Mouse (Mus musculus): Measurements from ENCODE around the gene Atg16l2. TPM values are rescaled to one million over a fixed set of nuclear protein-coding genes. Genes with fewer than 3 reads are reported as not detected.

Gene Atg16l2
- total RNA-seq, 2 experiments from 2014 or later, result 6.5 to 8.9 TPM

DNA sequence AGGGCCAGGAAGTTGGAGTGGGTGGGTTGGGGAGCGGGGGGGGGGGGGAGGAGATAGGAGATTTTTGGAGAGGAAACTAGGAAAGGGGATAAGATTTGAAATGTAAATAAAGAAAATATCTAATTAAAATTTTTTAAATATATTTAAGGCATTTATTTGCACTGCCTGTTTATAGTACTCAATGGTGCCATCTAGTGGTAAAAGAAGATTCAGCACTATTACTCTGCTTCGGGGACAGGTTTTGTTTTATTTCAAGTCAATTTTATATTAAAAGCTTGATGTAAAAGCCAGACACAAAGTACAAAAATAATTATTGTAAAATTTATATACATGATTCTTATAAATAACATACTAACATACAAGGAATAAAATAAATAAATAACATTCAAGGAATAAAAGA lies 70.6 kb downstream of the Atg16l2 start:
- DNase-seq (ENCODE audit: low spot score), result peak; percentile 27

DNA sequence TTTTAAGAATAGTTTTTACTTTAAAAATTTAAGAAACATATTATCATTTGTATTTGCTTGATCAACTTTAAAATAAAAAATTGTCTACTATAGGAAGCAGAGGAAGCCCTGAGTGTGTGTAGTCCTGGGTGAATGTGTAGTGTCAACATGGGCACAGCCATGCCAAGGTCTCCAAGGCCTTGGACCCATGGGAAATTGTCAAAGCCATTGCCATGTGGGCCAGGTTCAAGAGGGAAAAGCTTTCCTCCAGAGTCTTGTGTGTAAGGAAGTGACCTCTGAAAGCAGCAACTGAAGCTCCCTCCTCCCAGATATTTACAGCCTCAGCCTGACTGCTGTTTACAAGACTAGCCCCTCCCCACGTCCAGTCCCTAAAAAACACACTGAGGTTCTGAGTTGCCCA lies 72.7 kb downstream of the Atg16l2 start:
- no peak for DNase-seq (ENCODE audit: low spot score)

DNA sequence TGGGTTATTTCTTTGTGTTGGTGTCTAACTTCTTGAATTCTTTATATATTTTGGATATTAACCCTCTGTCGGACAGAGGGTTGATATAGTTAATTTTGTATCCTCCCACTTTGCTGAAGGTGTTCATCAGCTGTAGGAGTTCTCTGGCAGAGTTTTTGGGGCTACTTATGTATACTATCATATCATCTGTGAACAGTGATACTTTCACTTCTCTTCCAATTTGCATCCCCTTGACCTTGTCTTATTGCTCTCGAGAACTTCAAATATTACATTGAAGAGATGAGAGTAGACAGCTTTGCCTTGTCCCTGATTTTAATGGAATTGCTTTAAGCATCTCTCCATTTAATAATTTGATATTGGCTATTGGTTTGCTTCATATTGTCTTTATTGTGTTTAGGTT lies 78.5 kb downstream of the Atg16l2 start:
- DNase-seq (ENCODE audit: low spot score), result no peak

DNA sequence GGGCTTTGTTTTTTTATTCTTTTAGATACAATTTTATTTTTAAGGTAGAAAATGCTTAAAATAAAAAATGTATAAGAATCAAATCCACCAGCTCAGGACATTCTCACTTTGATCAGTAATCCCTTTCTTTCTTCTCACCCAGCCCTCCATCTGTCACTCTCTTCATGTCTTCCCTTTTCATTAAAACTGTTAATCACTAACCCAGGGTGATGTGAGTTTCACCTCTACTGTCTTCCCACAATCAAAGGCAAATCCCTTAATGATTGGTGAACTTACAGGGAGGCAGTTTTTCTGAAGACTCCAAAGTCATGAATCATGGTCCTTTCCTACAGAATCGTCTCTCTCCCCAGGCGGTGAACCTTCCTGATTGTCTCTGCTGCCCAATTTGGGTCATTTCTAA lies 85.3 kb downstream of the Atg16l2 start:
- DNase-seq (ENCODE audit: low spot score), result no peak

DNA sequence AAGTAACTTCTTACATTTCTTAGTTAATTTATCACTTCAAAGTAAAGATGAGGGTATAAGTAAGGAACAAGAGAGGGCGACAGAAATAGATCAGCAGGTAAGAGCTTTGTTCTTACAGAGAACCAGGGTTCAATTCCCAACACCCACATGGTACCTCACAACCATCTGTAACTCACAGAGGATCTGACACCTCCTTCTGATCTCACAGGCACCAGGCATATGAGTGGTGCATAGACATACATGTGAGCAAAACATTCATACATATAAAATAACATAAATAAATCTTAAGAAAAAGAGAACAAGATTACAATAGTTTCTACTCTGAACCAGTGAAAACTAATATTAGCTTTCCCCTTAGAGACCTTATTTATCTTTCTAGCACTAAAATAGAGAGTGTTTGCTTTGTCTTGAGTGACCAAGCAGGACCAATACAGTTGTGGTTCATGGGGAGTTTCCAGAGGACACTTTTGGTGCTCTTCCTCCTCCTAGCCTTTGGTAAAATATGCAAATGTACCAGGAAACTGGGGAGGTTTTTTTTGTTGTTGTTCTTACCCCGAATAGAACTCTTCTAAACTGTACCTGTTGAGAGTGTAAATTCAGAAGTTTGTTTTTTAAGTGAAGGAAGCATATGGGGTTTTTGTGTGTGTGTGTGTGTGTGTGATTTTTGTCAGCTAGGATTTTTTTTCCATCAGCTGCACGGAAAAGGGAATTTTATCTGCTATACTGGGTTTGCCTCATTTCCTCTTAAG lies 88.4 kb downstream of the Atg16l2 start:
- no peak for DNase-seq (ENCODE audit: low spot score)

Other genes starting within 250 kb of the Atg16l2 start
- 1 to 10 TPM; 5.2 to 6.3 TPM for gene Fchsd2, start 209.4 kb downstream of the Atg16l2 start, total RNA-seq (2021)
- gene Stard10, start 14.8 kb upstream of the Atg16l2 start, total RNA-seq (2021), result 10 to 100 TPM; 40.4 to 41.1 TPM
- gene Arap1, start 45.8 kb upstream of the Atg16l2 start, total RNA-seq (2021), result 10 to 100 TPM; 18.6 to 21.4 TPM
- gene Gm45837, start 108.6 kb upstream of the Atg16l2 start, total RNA-seq (2021), result not detected
- 10 to 100 TPM; 21.0 to 23.0 TPM for gene Pde2a, start 119.4 kb upstream of the Atg16l2 start, total RNA-seq (2021)